Mouse (Mus musculus): ENCODE measurements around the gene Gfpt1. TPM values are rescaled to one million over a fixed set of nuclear protein-coding genes. Genes with fewer than 3 reads are reported as not detected.
"Not testable (repeated sequence)": the region's sequence is repeated elsewhere in the genome, so short reads cannot be mapped to it uniquely, and the experiment has no call there.

Gene Gfpt1
- polyA plus RNA-seq, 1 experiment from 2014 or later: 14.1 TPM

DNA sequence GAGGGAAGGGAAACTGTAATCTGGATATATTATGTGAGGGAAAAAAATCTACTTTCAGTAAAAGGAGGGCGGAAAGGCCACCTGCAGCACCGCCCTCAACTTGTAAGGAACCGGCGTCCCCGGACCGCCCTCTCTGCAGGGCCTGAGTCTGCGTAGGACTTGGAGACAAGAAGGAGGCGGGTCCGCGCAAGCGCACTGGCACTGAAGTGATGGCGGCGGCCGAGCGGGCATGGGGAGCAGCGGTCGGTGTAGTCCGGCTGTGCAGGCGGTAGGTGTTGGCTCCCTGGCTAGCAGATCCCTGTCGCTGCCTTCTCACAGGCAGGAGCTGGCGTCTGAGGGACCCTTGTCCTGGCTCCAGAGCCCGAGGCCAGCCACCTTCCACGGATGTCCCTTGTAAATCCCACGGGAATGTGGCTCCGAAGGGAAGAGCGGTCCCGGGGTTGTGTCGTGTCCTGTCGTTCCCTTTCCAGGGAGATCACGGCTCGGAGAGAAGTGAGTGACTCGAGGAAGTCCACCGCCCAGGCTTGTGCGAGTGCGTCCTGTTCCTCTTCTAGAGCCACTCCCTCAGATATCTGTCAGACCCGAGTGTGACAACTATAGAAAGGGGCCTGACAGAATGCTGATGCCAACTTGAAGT, 32.8 kb upstream of the Gfpt1 start:
- peak; percentile 96 for ATAC-seq (ENCODE audit: low FRiP score)
- Histone ChIP-seq H3K9me3 (ENCODE audit: control insufficient read depth, low read length) (no peaks in the 10 kb centered on the region), H3K4me3 (ENCODE audit: low read depth, low read length) (peak overlapping the region; percentile 56), H3K4me1 (ENCODE audit: control insufficient read depth, insufficient read depth, low read length) (peaks cover 5% of the 10 kb centered on the region; the same call in 1 of the 2 replicates), H3K9ac (ENCODE audit: low read length) (peak overlapping the region; percentile 76), H3K27me3 (ENCODE audit: control insufficient read depth, insufficient read depth, low read length) (no peaks in the 10 kb centered on the region), H3K27ac (ENCODE audit: low read depth, low read length) (peak overlapping the region; percentile 17; the same call in 1 of the 2 replicates), H3K36me3 (ENCODE audit: control insufficient read depth, insufficient read depth, low read length) (no peaks in the 10 kb centered on the region), H3K4me2 (peak overlapping the region; percentile 66)
- peak; percentile 99 for DNase-seq (ENCODE audit: low spot score, missing footprints)
- WGBS: under 1% methylated on average over 36 of the region's 36 CpGs

DNA sequence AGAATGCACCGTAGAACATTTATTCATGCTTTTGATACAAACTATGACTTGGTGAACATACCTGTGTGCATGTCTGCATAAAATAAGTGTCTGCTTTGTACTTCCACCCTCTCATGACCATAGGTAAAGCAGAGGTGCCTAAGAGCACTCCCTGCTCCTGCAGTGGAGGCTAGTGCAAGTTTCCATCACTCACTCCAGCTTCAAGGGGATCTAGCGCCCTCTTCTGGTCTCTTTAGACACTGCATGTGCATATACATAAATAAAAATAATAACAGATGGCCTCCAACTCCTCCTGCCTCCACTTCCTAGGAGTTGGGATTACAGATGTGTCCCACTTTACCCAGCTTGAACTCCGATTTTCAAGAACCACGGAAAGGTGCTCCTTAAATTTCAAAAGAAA, 25.7 kb upstream of the Gfpt1 start:
- no peaks in the 10 kb centered on the region for H3K27me3 ChIP-seq (ENCODE audit: control insufficient read depth, insufficient read depth, low read length)
- peaks cover 11% of the 10 kb centered on the region for H3K36me3 ChIP-seq (ENCODE audit: control insufficient read depth, insufficient read depth, low read length)
- peaks cover 3% of the 10 kb centered on the region; the same call in 1 of the 2 replicates for H3K9me3 ChIP-seq (ENCODE audit: control insufficient read depth, low read length)
- WGBS: 63% methylated on average over 4 of the region's 4 CpGs
- H3K27ac ChIP-seq (ENCODE audit: low read depth, low read length): no peak overlapping the region
- H3K9ac ChIP-seq (ENCODE audit: low read length): no peak overlapping the region
- no peak overlapping the region for H3K4me3 ChIP-seq (ENCODE audit: low read depth, low read length)
- H3K4me2 ChIP-seq: no peak overlapping the region
- ATAC-seq (ENCODE audit: low FRiP score): no peak
- H3K4me1 ChIP-seq (ENCODE audit: control insufficient read depth, insufficient read depth, low read length): no peaks in the 10 kb centered on the region
- peak; percentile 86 for DNase-seq (ENCODE audit: low spot score, missing footprints)

DNA sequence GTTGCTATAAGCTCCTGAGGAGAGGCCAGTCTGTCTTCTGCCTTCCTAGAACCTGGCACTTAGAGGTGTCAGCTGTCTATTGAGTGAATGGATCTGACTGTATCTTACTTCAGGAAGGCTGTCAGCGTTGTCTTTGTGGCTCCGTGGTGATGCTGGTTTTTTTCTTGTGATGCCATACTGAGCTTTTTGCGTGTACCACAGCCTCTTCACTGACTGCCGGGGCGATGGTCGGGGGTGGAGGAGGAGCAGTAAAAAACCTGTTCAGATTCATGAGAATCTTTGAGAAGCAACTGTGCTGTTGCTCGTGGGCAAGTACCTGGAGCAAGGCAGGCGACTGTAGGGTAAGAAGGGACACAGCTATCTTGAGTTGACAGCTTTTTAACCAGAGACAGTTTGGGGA, 23.8 kb upstream of the Gfpt1 start:
- Histone ChIP-seq H3K36me3 (ENCODE audit: control insufficient read depth, insufficient read depth, low read length) (peaks cover 11% of the 10 kb centered on the region), H3K9me3 (ENCODE audit: control insufficient read depth, low read length) (peaks cover 3% of the 10 kb centered on the region; the same call in 1 of the 2 replicates), H3K27me3 (ENCODE audit: control insufficient read depth, insufficient read depth, low read length) (no peaks in the 10 kb centered on the region), H3K27ac (ENCODE audit: low read depth, low read length) (no peak overlapping the region), H3K4me1 (ENCODE audit: control insufficient read depth, insufficient read depth, low read length) (no peaks in the 10 kb centered on the region), H3K4me2 (no peak overlapping the region), H3K4me3 (ENCODE audit: low read depth, low read length) (no peak overlapping the region), H3K9ac (ENCODE audit: low read length) (no peak overlapping the region)
- no peak for DNase-seq (ENCODE audit: low spot score, missing footprints)
- WGBS: 89% methylated on average over 8 of the region's 8 CpGs
- ATAC-seq (ENCODE audit: low FRiP score): no peak

DNA sequence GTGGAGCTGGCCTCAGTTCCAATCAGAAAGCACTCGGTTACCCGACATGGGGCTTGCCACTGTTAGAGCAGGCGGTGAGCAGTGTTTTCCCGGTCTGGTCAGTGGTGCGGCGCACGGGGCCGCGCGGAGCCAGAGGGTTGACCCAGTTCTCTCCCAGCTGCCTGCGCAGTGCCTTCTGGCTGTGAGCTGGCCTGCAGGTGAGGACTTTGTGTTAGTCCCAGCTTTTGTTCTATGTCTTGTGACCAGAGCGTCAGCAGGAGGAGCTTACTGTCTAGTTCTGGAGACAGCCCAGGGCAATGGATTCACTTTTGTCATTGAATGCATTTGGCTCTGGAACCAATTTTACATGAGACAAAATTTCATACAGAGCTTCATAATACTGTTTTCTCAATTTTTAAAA, 20.9 kb upstream of the Gfpt1 start:
- Histone ChIP-seq H3K27me3 (ENCODE audit: control insufficient read depth, insufficient read depth, low read length) (no peaks in the 10 kb centered on the region), H3K4me1 (ENCODE audit: control insufficient read depth, insufficient read depth, low read length) (no peaks in the 10 kb centered on the region), H3K4me3 (ENCODE audit: low read depth, low read length) (no peak overlapping the region), H3K9me3 (ENCODE audit: control insufficient read depth, low read length) (peaks cover 3% of the 10 kb centered on the region; the same call in 1 of the 2 replicates), H3K27ac (ENCODE audit: low read depth, low read length) (no peak overlapping the region), H3K36me3 (ENCODE audit: control insufficient read depth, insufficient read depth, low read length) (peaks cover 19% of the 10 kb centered on the region), H3K4me2 (no peak overlapping the region), H3K9ac (ENCODE audit: low read length) (no peak overlapping the region)
- ATAC-seq (ENCODE audit: low FRiP score) (no peak), DNase-seq (ENCODE audit: low spot score, missing footprints) (peak; percentile 23)
- 97% methylated on average over 12 of the region's 12 CpGs for WGBS

DNA sequence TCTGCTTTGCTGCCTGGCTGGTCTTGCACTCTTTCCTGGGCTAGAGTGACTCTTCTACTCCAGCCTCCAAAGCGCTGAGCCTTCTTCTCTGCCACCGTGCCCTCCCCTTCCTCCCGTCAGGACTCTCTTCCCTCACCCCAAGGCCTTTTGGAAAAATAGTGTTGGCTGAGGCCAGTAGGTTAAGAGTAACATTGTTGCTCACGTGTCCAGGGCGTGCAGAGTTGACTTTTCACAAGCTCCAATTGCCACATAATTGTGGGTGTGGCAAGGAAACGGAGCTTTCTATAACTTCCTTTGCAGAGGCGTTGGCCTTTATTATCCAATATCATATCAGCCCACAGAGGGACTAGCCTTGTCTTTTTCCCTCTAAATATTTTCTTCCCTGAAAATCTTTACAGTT, 15.7 kb upstream of the Gfpt1 start:
- WGBS: 87% methylated on average over 7 of the region's 7 CpGs
- no peak overlapping the region for H3K4me2 ChIP-seq
- H3K4me1 ChIP-seq (ENCODE audit: control insufficient read depth, insufficient read depth, low read length): no peaks in the 10 kb centered on the region
- DNase-seq (ENCODE audit: low spot score, missing footprints) (no peak), ATAC-seq (ENCODE audit: low FRiP score) (no peak)
- H3K27ac ChIP-seq (ENCODE audit: low read depth, low read length): no peak overlapping the region
- H3K9me3 ChIP-seq (ENCODE audit: control insufficient read depth, low read length): no peaks in the 10 kb centered on the region
- no peak overlapping the region for H3K4me3 ChIP-seq (ENCODE audit: low read depth, low read length)
- peaks cover 8% of the 10 kb centered on the region for H3K36me3 ChIP-seq (ENCODE audit: control insufficient read depth, insufficient read depth, low read length)
- H3K9ac ChIP-seq (ENCODE audit: low read length): no peak overlapping the region
- no peaks in the 10 kb centered on the region for H3K27me3 ChIP-seq (ENCODE audit: control insufficient read depth, insufficient read depth, low read length)

DNA sequence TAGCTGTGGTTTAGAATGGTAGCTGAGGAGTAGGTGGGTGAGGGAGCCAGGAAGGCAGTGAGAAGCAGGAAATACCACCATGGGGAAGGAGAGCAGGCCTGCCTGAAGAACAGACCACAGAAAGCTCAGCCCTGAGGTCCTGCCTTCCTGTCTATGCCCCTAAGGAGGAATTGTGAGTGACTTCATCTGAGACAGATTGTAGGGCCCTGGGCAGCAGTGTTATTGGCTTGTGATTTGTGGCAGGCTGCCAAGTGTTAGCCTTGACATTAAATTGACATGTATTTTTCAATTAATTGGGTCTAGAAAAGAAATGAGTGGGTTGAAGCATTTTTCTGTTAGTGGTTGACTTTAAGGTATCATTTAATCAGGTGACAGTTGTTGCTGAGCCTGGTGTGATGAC, 13.8 kb upstream of the Gfpt1 start:
- Histone ChIP-seq H3K9ac (ENCODE audit: low read length) (no peak overlapping the region), H3K36me3 (ENCODE audit: control insufficient read depth, insufficient read depth, low read length) (peaks cover 8% of the 10 kb centered on the region), H3K27ac (ENCODE audit: low read depth, low read length) (no peak overlapping the region), H3K4me2 (no peak overlapping the region), H3K4me3 (ENCODE audit: low read depth, low read length) (no peak overlapping the region), H3K9me3 (ENCODE audit: control insufficient read depth, low read length) (no peaks in the 10 kb centered on the region), H3K27me3 (ENCODE audit: control insufficient read depth, insufficient read depth, low read length) (no peaks in the 10 kb centered on the region), H3K4me1 (ENCODE audit: control insufficient read depth, insufficient read depth, low read length) (no peaks in the 10 kb centered on the region)
- ATAC-seq (ENCODE audit: low FRiP score) (no peak), DNase-seq (ENCODE audit: low spot score, missing footprints) (no peak)

DNA sequence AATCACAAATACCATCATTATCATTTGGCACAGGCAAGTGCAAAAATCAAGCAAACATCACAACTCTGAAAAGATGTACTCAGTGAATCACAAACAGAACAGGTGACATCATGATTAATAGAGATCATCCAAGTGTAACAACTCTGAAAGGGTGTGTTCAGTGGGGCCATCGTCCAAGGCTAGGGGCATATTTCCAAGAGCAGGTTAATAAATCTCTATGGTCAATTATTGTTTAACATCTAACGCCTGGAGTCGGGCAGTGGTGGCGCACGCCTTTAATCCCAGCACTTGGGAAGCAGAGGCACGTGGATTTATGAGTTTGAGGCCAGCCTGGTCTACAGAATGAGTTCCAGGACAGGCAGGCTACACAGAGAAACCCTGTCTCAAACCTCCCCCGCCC, 11.3 kb upstream of the Gfpt1 start:
- H3K36me3 ChIP-seq (ENCODE audit: control insufficient read depth, insufficient read depth, low read length); H3K4me2 ChIP-seq; H3K4me1 ChIP-seq (ENCODE audit: control insufficient read depth, insufficient read depth, low read length); DNase-seq (ENCODE audit: low spot score, missing footprints); ATAC-seq (ENCODE audit: low FRiP score); H3K27me3 ChIP-seq (ENCODE audit: control insufficient read depth, insufficient read depth, low read length); H3K9ac ChIP-seq (ENCODE audit: low read length); H3K9me3 ChIP-seq (ENCODE audit: control insufficient read depth, low read length); H3K27ac ChIP-seq (ENCODE audit: low read depth, low read length); H3K4me3 ChIP-seq (ENCODE audit: low read depth, low read length): not testable (repeated sequence)
- WGBS: 94% methylated on average over 7 of the region's 7 CpGs

DNA sequence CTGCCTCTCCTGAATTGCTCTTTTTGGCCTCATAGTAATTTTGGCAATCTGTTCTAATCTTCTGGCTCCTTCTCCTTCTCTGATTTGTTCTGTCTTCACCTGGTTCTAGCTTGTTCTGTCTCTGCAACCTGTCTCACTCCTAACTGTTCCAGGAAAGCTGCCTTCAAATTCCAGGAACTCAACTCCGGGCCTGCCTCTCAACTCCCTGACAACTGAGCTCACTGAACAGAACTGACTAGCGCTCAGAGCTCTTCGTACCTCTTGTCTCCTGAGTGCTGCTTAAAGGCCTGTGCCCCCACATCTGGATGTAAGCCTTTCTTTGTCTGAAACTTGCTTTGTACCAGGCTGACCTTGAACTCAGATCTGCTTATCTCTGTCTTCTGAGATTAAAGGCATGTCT, 10.2 kb upstream of the Gfpt1 start:
- DNase-seq (ENCODE audit: low spot score, missing footprints) (no peak), ATAC-seq (ENCODE audit: low FRiP score) (no peak)
- Histone ChIP-seq H3K27ac (ENCODE audit: low read depth, low read length) (no peak overlapping the region), H3K9ac (ENCODE audit: low read length) (no peak overlapping the region), H3K36me3 (ENCODE audit: control insufficient read depth, insufficient read depth, low read length) (no peaks in the 10 kb centered on the region), H3K9me3 (ENCODE audit: control insufficient read depth, low read length) (no peaks in the 10 kb centered on the region), H3K4me3 (ENCODE audit: low read depth, low read length) (no peak overlapping the region), H3K27me3 (ENCODE audit: control insufficient read depth, insufficient read depth, low read length) (no peaks in the 10 kb centered on the region), H3K4me1 (ENCODE audit: control insufficient read depth, insufficient read depth, low read length) (no peaks in the 10 kb centered on the region), H3K4me2 (no peak overlapping the region)
- 90% methylated on average over 3 of the region's 3 CpGs for WGBS

DNA sequence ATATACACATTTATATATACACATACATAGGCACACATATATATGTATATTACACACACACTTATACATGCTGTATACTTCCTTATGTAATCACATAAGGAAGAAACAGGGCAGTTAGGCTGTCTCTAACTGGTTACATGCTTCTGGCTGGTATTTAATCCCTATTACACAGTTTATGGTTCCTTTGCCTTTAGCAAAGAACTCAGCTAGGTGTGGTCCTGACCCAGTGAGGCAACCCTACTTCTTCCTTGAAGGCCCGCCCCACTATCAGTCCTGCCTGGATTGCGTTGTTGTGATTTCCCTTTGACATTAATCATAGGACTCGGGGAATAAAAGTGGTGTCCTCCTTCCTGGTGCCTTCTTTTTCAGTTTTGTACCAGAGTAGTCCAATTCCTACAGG, 8.3 kb upstream of the Gfpt1 start:
- Histone ChIP-seq H3K27me3 (ENCODE audit: control insufficient read depth, insufficient read depth, low read length) (no peaks in the 10 kb centered on the region), H3K4me1 (ENCODE audit: control insufficient read depth, insufficient read depth, low read length) (no peaks in the 10 kb centered on the region), H3K36me3 (ENCODE audit: control insufficient read depth, insufficient read depth, low read length) (no peaks in the 10 kb centered on the region), H3K27ac (ENCODE audit: low read depth, low read length) (no peak overlapping the region), H3K9me3 (ENCODE audit: control insufficient read depth, low read length) (no peaks in the 10 kb centered on the region), H3K9ac (ENCODE audit: low read length) (no peak overlapping the region), H3K4me2 (no peak overlapping the region), H3K4me3 (ENCODE audit: low read depth, low read length) (no peak overlapping the region)
- DNase-seq (ENCODE audit: low spot score, missing footprints) (no peak), ATAC-seq (ENCODE audit: low FRiP score) (no peak)
- 93% methylated on average over 3 of the region's 3 CpGs for WGBS

All from midbrain, embryonic 11.5 days (tissue).